Mouse (Mus musculus): ENCODE measurements around the gene Hand1.
A peak's percentile ranks its signal among the peaks of the same experiment; 100 is the strongest.
"Not testable (repeated sequence)": the region's sequence is repeated elsewhere in the genome, so short reads cannot be mapped to it uniquely, and the experiment has no call there.

Hand1 gene

GRCm38 (mm10) chr11:57833296-57833977 is 819 bp upstream of the Hand1 start:
- no peak for DNase-seq (ENCODE audit: low spot score)

DNA sequence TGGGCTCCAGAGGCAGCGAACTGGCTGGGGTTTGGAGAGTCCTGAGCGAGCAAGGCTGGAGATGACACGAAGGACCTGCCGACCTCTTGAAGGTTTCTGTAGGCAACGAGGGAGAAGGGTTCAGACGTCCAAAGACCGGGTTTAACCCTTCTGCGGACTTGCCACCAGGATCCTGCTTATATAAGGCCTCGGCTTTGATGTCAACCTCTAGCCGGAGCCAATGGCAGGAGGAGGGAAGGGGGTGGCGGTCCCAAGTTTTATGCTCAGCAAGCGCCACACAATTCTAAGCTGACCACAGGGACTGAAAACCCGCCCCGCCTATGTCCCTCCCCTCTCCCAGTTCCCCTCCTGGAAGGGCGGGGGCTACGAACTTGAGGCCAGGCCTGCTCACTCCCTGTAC is 757 bp downstream of the Hand1 start:
- peak; percentile 54 for DNase-seq (ENCODE audit: low spot score)

DNA sequence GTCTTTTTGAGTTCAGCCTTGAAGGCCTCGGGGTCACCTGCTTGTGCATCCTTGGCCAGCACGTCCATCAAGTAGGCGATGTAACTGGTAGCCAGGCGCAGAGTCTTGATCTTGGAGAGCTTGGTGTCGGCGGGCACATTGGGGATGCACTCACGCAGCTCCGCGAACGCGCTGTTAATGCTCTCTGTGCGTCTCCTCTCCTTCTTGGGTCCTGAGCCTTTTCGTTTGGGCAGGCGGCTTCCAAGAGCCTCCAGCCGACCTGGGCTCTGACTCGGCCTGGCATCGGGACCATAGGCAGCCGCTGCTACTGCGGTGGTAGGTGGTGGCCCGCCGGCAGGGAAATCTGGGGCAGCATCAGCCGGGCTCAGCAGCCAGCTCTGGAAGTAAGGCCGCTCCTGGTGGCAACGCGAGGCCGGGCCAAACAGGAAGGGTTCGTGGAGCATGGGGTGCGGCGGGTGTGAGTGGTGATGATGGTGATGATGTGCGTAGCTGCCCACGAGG is 1.3 kb downstream of the Hand1 start:
- DNase-seq (ENCODE audit: low spot score), result no peak

- no peak for DNase-seq (ENCODE audit: low spot score)
These were observed 2.5 kb downstream of the Hand1 start for GRCm38 (mm10) chr11:57829871-57830775.

DNA sequence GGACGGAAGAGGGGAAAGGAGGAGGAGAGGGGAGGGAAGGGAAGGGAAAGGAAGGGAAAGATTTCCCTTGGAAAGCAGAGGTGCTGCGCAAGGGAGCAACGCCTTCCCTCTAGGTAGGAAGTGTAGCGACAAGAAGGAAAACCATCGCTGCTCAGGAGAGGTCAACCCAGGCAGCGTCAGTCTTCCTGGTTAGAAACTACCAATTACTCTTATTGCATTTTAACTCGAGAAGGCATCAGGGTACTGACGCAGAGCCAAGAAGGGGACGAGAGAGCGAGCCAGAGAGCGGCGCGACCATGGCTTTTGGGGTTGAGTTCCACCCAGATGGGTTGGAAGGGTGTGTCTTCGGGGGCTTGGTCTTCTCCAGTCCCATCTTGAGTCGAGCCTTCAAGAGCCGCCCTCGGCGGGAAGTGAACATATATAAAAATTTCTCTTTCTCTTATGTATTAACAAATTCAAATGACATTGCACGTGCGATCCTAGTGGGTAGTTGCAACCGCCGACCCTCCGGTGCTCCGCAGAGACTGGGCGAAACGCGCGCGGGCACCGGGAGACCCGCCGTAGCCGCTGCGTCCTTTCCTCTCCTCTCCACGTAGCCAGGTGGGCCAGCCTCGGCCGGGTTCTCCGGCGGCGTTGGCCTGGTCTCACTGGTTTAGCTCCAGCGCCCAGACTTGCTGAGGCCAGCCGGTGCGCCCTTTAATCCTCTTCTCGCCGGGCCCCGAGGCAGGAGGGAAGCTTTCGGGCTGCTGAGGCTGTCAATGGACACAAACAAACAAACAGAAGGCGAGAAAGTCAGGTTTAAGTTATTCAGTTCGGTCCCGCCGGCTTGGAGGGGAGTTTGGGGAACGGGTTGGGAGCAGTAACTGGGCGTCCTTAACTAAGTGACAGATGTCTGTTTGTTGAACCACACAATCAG is 3.4 kb downstream of the Hand1 start:
- no peak for DNase-seq (ENCODE audit: low spot score)

- DNase-seq (ENCODE audit: low spot score), result peak; percentile 65
These were observed 4.6 kb downstream of the Hand1 start for GRCm38 (mm10) chr11:57827915-57828545.

- no peak for DNase-seq (ENCODE audit: low spot score)
These were observed 5.3 kb downstream of the Hand1 start for GRCm38 (mm10) chr11:57827048-57827914.

DNA sequence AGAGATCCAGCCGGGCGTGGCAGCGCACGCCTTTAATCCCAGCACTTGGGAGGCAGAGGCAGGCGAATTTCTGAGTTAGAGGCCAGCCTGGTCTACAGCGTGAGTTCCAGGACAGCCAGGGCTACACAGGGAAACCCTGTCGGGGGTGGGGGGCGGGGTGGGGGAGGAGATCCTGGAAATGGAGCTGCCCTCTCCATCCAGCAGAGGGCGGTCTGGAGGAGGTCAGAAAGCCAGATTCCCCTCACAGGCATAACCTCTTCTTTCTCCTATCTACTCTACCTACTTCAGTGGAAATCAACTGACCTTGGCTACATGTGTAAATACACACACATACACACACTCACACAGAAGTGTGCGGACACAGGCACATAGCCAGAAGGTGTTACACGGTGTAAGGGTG is 7.4 kb downstream of the Hand1 start:
- DNase-seq (ENCODE audit: low spot score), result not testable (repeated sequence)

DNA sequence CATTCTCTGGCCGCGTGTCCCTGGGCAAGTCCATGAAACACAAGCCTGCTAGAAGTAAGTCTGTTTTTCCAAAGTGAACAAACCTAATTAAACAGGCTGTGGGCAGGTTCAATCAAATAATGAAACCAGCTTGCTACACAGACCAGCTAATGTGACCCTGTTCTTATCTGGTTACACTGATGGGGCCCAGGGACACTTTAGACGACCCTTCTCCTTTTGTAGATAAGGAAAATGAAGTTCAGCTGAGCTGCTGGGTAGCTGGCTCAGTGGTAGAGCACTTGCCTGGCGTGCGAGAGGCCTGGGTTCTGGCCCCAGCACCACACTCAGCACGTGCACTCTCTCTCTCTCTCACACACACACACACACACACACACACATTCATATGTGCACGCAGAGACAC is 8.9 kb downstream of the Hand1 start:
- DNase-seq (ENCODE audit: low spot score), result no peak

DNA sequence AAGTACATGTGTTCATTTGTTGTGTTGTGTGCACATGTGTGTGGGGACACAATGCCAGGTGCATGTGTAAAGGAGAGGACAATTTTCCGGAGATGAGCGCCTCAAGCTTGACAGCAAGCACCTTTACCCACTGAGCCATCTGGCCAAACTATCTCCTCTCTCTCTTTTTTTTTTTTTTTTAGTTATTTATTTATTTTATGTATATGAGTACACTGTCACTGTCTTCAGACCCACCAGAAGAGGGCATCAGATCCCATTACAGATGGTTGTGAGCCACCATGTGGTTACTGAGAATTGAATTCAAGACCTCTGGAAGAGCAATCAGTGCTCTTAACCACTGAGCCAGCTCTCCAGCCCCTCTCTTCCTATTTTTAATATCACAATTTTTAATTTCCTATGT is 9.5 kb downstream of the Hand1 start:
- not testable (repeated sequence) for DNase-seq (ENCODE audit: low spot score)

DNA sequence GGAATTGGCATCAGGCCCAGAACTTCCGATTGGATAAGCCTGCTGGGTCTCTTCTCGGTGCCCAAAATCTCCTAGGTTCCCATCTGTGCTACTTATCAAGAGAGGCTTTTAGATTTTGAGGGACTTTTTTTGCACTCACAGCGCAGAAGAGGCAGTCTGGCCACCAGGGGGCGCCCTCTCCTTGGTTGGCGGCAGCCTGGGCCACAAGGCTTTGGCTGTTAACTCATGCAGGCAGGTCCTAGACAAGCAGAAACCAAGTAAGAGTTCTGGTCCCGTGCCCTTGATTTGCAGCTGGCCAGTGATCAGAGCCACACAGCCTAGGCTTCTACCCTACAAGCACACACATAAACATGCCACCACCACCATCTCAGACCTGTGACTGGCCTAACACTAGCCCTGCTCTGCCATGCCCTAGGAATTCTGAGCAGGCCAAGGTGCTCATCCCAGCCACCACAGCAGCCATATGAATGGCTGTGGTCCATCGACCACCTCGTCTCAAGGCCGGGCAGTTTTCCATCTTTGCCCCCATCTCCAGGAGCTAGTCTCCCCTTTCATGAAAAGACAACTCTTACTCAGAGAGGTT is 12.5 kb downstream of the Hand1 start:
- peak; percentile 83 for DNase-seq (ENCODE audit: low spot score)

DNA sequence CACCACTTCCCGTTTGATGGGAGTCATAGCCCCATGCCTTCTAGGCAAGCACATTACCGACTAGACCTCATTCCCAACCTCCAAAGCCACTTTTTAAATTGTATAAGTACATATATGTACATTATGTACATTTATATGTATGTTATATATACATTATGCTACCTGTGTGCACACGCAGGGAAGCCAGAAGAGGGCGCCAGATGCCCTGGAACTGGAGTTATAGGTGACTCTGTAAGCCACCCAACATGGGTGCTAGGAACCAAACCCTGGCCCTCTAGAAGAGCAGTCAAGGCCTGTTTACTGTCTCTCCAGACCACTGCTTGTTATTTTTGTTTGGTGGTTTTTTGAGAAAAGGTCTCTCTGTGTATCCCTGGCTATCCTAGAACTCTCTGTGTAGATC is 14.4 kb downstream of the Hand1 start:
- DNase-seq (ENCODE audit: low spot score), result no peak

- no peak for DNase-seq (ENCODE audit: low spot score)
These were observed 19.0 kb downstream of the Hand1 start for GRCm38 (mm10) chr11:57813641-57814040.

DNA sequence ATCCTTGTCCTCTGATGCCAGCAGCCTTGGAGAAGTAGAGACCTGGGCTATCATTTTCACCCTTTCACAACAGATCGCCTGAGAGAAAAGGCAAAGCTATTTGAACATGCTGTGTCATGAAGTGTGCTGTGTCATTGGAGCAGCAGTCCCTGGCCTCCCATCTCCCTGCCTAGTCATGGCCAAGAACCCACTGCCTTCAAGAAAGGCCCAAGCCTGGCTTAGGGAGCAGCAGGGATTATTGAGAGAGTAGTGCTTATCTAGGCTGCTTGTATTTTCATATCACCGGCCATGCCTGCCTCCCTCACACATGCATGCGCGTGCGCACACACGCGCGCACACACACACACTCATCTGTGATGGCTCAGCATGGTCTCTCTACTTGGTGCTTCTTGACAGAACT is 20.4 kb downstream of the Hand1 start:
- DNase-seq (ENCODE audit: low spot score), result no peak

GRCm38 (mm10) chr11:57811006-57811405 is 21.6 kb downstream of the Hand1 start:
- no peak for DNase-seq (ENCODE audit: low spot score)

GRCm38 (mm10) chr11:57809732-57810098 is 22.9 kb downstream of the Hand1 start:
- no peak for DNase-seq (ENCODE audit: low spot score)

- DNase-seq (ENCODE audit: low spot score), result no peak
These were observed 23.4 kb downstream of the Hand1 start for GRCm38 (mm10) chr11:57809017-57809731.

DNA sequence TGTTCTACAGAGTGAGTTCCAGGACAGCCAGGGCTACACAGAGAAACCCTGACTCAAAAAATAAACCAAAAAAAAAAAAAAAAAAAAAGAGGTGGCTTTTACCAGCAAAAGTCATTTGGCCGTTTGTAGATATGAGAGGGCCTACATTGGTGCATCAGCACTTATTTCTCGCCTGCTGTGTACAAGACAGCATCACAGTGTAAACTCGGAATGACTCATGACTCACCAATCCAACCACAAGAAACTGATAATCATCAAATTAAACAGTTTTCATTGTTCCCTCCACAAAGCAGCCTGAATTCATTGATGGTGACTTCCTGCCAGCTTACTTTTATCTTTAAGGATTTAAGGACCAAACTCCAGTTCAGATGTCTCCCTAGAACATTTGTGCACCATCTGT is 27.6 kb downstream of the Hand1 start:
- no peak for DNase-seq (ENCODE audit: low spot score)

DNA sequence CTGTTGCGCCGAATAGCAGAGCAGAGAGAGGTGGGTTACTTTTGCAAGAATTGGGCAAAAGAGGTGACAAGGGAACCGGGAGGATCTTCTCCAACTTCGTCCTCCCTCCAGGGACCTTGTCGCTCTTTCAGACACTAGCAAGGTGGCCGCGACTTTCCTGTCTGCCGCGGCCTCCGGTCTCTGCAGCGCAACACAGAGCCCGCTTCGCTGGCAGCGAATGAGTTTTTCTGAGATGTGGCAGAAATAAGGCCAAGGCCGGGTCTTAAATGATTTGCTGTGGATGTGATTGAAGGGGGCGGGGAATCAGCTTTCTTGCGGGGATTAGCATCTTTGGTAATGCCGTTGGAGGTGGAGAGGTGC is 30.1 kb downstream of the Hand1 start:
- peak; percentile 47 for DNase-seq (ENCODE audit: low spot score)

Data from embryo, embryonic 10 days (tissue).